Mouse (Mus musculus) left cerebral cortex, postnatal 14 days (tissue): ENCODE data around the gene Gm20388. TPM values are rescaled to one million over a fixed set of nuclear protein-coding genes. Genes with fewer than 3 reads are reported as not detected.
A peak's percentile ranks its signal among the peaks of the same experiment; 100 is the strongest.

Experiments
- DNase-seq, 2 experiments: peaks; one replicate each; pipeline ENCODE4 v3.0.0; 2021 to 2022; ENCODE audit warnings: low spot score in 2 of 2, mixed read lengths in 1 of 2
- intact Hi-C: fragments of 180-260 bp; cut with DNase I; formaldehyde crosslinking; loops from one replicate; pipeline ENCODE4 v1.15.1; 2025
- total RNA-seq, 2 experiments: library from RNA; stranded (reverse); gene quantifications; 2 replicates each; pipeline ENCODE4 v1.2.3; 2021

Gene Gm20388
- total RNA-seq, 2 experiments from 2014 or later = 2.8 to 7.3 TPM

DNA sequence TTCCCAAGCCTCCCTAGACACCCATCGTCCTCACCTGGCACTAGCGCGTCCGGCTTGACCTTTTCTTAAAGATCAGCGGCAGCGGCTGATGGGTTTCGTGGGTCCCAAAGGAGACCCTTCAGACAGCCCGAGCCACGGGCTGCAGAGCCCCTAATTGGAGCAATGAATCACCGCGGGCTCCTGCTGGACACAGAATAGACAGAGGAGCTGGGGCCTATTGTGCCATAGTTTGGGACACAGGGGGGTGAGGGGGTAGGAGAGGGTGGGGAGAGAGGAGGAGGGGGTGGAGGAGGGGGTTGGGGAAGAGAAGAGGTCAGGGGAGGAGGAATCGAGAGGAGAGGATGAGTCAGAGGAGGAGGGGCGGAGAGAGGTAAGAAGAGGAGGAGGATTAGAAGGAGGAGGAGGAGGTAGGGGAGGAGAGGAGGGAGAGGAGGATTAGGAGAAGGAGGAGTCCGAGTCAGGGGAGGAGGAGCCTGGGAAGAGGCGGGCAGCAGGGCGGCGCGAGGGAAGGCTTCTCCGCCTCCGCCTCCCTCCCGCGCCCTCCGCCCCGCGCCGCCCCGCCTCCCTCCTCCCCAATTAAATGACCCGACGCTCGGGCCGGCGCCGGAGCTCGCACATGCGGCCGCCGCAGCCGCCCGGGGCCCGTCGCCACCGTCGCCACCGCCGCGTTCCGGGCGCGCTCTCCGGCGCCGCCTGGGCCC is 317.4 kb downstream of the Gm20388 start, which contains the start of gene Gse1:
Gene Gse1 (plus strand): TSS at position 566 of the 701 bp plus-strand sequence.
- DNase-seq = peak in 1 of 2 experiments; percentile 76
- intact Hi-C loops = no loop called here

GRCm38 (mm10) chr8:120228781-120229573 is 318.3 kb downstream of the Gm20388 start:
- intact Hi-C loops = loop anchor here (1.0 kb wide), 1 partner anchor 90 kb away; no protein-coding TSS in a partner anchor
- peak; percentile 52 to 67 for DNase-seq

GRCm38 (mm10) chr8:120229574-120229916 is 318.9 kb downstream of the Gm20388 start:
- intact Hi-C loops = loop anchor here (1.0 kb wide), 1 partner anchor 90 kb away; no protein-coding TSS in a partner anchor
- DNase-seq = no peak

DNA sequence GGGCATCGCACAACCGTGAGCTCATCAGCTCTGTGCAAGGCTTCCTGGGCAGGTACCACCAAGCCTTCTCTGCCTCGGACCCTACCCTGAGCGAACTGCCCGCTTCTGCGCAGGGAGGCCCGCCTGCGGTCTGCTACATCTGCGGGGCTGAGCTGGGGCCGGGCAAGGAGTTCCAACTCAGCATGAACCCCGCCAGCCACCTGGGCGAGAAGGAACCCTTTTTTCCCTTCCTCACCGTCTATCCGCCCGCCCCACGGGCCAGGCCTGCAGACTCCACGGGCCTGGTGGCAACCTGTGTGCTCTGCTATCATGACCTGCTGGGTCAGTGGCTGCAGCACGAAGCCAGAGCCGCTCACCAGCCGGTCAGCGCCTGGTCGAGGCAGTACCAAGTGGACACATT is 319.4 kb downstream of the Gm20388 start:
- intact Hi-C loops = no loop called here

DNA sequence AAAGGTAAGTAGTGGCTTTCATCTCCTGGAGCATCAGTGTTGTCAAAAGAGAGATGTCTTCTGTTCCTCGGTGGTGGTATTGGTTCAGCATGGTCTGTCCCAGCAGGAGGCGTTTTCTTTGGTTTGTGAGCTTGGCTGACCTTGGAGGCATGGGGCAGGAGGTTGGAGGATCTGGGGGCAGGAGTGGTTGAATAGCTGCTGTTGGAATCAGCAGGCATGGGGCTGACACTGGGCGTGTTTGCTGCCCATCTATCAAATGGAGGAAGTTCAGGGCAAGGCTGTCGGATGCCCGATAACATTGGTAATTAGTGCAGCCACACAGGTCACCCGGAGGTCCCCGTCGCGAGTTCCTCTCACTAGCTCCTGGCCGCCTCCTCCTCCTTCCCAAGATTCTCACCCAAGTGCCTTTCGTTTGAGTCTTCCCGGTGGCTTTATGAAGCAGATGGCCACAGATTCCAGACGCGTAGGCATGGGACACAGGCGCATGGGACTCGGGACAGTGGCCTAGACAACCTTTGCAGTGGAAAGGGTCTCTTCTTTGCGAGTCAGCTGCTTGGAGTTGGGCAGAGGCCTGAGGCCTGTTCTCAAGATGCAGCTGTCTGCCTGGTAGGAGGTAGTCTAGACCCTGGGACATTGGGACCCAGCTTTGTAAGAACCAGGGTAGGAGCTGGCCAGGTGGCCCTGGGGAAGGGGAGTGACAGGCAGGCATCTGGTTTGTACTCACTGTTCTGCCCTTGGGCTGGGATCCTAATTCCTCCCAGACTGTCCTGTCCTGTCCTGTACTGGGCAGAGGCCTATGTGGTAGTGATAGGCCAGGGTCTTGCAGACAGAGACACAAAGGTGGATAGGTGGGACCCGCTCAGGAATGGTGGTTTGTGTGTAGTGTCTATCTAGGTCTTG is 320.3 kb downstream of the Gm20388 start:
- intact Hi-C loops = no loop called here
- no peak for DNase-seq

More for the DNA sequence above, 319.4 kb downstream of the Gm20388 start:
- DNase-seq = no peak

- intact Hi-C loops = no loop called here
- DNase-seq = no peak
These were observed 321.2 kb downstream of the Gm20388 start for GRCm38 (mm10) chr8:120231870-120232269.

GRCm38 (mm10) chr8:120232398-120232797 is 321.8 kb downstream of the Gm20388 start:
- DNase-seq = no peak

DNA sequence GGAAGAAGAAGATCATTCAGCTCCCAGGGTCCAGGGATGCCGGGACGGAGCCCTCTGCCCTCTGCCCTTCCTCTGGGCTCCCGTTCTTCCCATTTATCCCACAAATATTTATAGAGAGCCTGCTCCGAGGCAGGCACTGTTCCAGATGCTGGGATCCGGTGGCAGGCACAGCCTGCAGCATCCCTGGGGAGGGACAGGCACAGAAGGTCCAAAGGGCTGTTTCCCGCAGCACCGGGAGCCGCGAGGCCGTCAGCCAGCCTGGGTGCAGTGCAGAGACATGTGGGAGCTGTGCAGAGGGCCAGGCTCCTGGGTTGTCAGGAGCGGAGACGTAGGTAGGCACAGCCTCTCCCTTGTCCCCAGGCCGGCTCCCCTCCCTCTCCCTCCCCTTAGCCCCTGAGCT is 322.3 kb downstream of the Gm20388 start:
- DNase-seq = no peak
- intact Hi-C loops = no loop called here

More at GRCm38 (mm10) chr8:120232398-120232797, 321.8 kb downstream of the Gm20388 start:
- intact Hi-C loops = no loop called here

DNA sequence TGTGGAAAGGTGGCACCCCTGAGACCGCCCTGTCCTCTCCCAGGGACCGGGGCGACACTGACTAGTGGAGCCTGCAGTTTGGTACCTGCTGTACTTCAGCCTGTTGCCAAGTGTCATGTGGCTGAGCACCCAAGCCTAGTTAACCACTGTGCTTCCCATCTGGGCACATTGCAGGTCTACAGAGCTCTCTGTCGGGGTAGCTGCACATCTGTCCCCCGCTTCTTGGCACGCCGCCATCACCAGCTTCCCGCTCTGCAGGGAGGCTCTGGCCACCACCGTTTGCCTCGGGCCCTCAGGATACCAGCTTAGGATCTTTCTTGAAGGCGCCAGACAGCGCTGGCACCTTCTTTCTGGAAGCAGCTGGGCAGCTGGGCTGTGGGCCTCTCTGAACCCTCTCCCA is 323.8 kb downstream of the Gm20388 start:
- intact Hi-C loops = no loop called here
- no peak for DNase-seq

- DNase-seq = no peak
- intact Hi-C loops = no loop called here
These were observed 324.2 kb downstream of the Gm20388 start for GRCm38 (mm10) chr8:120234866-120235265.

GRCm38 (mm10) chr8:120243222-120243621 is 332.6 kb downstream of the Gm20388 start:
- intact Hi-C loops = no loop called here
- DNase-seq = no peak

DNA sequence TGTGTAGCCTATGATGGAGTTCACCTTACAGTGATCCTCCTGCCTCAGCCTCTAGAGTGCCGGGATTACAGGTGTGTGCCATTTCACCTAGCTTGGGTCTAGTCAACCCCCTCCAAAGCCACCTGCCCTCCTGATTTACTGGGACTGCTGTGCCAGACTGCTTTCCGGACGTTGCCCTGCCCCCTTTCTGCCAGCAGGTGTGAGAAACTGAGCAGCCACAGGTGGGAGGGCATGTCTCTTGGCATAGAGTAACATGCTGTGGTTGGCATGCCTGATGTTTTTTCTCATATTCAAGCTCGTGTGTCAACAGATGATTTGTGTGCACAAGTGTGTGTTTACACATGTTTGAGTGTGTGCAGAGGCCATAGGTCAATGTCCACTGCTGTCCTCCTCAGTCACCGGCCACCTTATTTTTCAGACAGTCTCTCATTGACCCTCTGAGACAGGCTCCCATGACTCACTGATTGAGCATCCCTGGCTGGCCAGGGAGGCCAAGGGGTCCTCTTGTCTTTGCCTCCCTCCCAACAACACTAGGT is 333.3 kb downstream of the Gm20388 start:
- intact Hi-C loops = no loop called here
- DNase-seq = no peak

DNA sequence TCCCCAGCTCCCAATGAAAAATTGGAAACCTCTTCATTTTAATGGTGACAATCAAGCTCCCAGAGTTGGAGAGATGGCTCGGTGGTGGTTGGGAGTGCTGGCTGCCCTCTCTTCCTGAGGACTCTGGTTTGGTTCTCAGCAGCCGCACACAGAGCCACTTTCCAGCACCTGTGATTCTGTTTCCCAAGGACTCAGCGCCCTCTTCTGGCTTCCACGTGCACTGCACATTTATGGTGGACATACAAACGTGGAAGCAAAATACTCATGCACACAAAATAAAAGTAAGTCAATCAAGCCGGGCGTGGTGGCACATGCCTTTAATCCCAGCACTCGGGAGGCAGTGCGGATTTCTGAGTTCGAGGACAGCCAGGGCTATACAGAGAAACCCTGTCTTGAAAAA is 333.9 kb downstream of the Gm20388 start:
- no peak for DNase-seq
- intact Hi-C loops = no loop called here

GRCm38 (mm10) chr8:120247618-120248017 is 337.0 kb downstream of the Gm20388 start:
- intact Hi-C loops = no loop called here
- DNase-seq = no peak

DNA sequence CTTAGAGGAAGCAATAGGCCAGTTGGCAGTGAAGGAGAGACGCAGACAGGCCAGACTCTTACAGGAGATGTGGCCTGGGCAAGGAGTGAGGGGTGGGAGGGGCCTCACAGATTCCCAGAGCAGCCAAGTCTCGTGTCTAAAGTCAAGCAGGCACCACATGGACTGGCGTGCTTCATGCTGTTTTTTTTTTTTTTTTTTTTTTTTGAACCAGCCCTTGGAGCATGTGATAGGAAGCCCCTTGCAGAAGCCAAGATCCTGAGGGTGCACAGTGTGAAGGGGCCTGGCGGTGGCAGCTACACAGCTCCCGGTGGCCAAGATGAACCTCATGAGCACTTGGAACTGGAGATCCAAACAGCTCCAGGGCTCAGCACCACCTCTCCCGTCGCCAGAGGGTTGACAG is 337.4 kb downstream of the Gm20388 start:
- intact Hi-C loops = no loop called here
- no peak for DNase-seq

GRCm38 (mm10) chr8:120248451-120248850 is 337.8 kb downstream of the Gm20388 start:
- intact Hi-C loops = no loop called here
- DNase-seq = no peak

GRCm38 (mm10) chr8:120249800-120250336 is 339.2 kb downstream of the Gm20388 start:
- no peak for DNase-seq

GRCm38 (mm10) chr8:120250750-120251410 is 340.2 kb downstream of the Gm20388 start:
- DNase-seq = peak in 1 of 2 experiments; percentile 53
- intact Hi-C loops = no loop called here

More at GRCm38 (mm10) chr8:120249800-120250336, 339.2 kb downstream of the Gm20388 start:
- intact Hi-C loops = no loop called here
